Mouse (Mus musculus): ENCODE results near the gene Gpr83. TPM values are rescaled to one million over a fixed set of nuclear protein-coding genes. Genes with fewer than 3 reads are reported as not detected.

Gpr83 gene
- total RNA-seq, 2 experiments from 2014 or later: 0.16 TPM; not detected in 1

GRCm38 (mm10) chr9:14904741-14905475 is 44.9 kb downstream of the Gpr83 start:
- no peak for DNase-seq

- DNase-seq: no peak
Measured at GRCm38 (mm10) chr9:14905956-14906355, 45.9 kb downstream of the Gpr83 start.

GRCm38 (mm10) chr9:14907816-14908415 is 47.9 kb downstream of the Gpr83 start:
- no peak for DNase-seq

GRCm38 (mm10) chr9:14909981-14910380 is 50.0 kb downstream of the Gpr83 start:
- no peak for DNase-seq

GRCm38 (mm10) chr9:14912037-14912436 is 52.0 kb downstream of the Gpr83 start:
- no peak for DNase-seq

- DNase-seq: no peak
Measured at GRCm38 (mm10) chr9:14917661-14918060, 57.7 kb downstream of the Gpr83 start.

GRCm38 (mm10) chr9:14918825-14919668 is 59.0 kb downstream of the Gpr83 start:
- no peak for DNase-seq

Other genes starting within 250 kb of the Gpr83 start
- 100 to 1,000 TPM; 271 to 282 TPM for gene Amotl1, start 215.2 kb upstream of the Gpr83 start, total RNA-seq (2021)
- under 1 TPM; 0.09 to 0.20 TPM for gene Piwil4, start 119.5 kb upstream of the Gpr83 start, total RNA-seq (2021)
- under 1 TPM; 0.56 to 0.84 TPM for gene Fut4, start 107.8 kb upstream of the Gpr83 start, total RNA-seq (2021)
- not detected for gene 1700012B09Rik, start 89.2 kb upstream of the Gpr83 start, total RNA-seq (2021)
- 10 to 100 TPM; 11.4 to 14.3 TPM for gene Mre11a, start 75.6 kb upstream of the Gpr83 start, total RNA-seq (2021)
- gene Ankrd49, start 75.4 kb upstream of the Gpr83 start, total RNA-seq (2021): 10 to 100 TPM in 1 of 2 experiments, 1 to 10 TPM in 1; 8.6 to 10.0 TPM
- gene Izumo1r, start 43.7 kb downstream of the Gpr83 start, total RNA-seq (2021): not detected
- gene Panx1, start 185.3 kb downstream of the Gpr83 start, total RNA-seq (2021): 10 to 100 TPM; 28.9 to 40.4 TPM

Data from gastrocnemius, postnatal 10 days (tissue).